In genomic region chr12:119402796-119403195, GRCm38 (mm10) we compare ENCODE assay signal across 19 mouse cellular contexts.
A peak's percentile ranks its signal among the peaks of the same experiment; 100 is the strongest.
DNase-seq lines count a peak whose midpoint lies in the region; ATAC-seq and TF ChIP-seq lines count a peak whose summit lies in the region.
"Had no signal": no experiment of that assay in that cellular context is flagged by ENCODE, and none has a peak within 500 bp of the region (broad histone marks: within the 10 kb centered on the region; RNA-seq: fewer than 3 reads in every experiment).

No protein-coding gene starts in this region.

- no peak for TF ChIP-seq CTCF in kidney, postnatal 0 days (IDR thresholded peaks at IDR 0.05; ENCODE audit: low read depth)

- H3K4me3 ChIP-seq in kidney, postnatal 0 days (replicated peaks; ENCODE audit: low read depth, low read length): no peak overlapping the region
- H3K4me3 ChIP-seq in heart, embryonic 11.5 days (ENCODE audit: low read depth, low read length): no peak overlapping the region
- H3K4me3 ChIP-seq: forebrain, embryonic 10.5 days; heart, adult 2 months; heart, embryonic 12.5 days; hindbrain, embryonic 10.5 days had no signal

- no peak overlapping the region for H3K27ac ChIP-seq in kidney, postnatal 0 days
- no peak overlapping the region for H3K27ac ChIP-seq in heart, embryonic 11.5 days (ENCODE audit: low read depth, low read length)
- H3K27ac ChIP-seq: forebrain, embryonic 10.5 days; heart, adult 2 months; hindbrain, embryonic 10.5 days; hindbrain, embryonic 14.5 days had no signal

- H3K9ac ChIP-seq in kidney, postnatal 0 days (ENCODE audit: low read depth, low read length): no peak overlapping the region
- H3K9ac ChIP-seq in heart, embryonic 11.5 days (ENCODE audit: low read depth, low read length): no peak overlapping the region
- H3K9ac ChIP-seq: heart, embryonic 12.5 days; hindbrain, embryonic 14.5 days had no signal

- no peak overlapping the region for H3K4me2 ChIP-seq in kidney, postnatal 0 days (ENCODE audit: low read length)
- H3K4me2 ChIP-seq in heart, embryonic 11.5 days: no peak overlapping the region
- H3K4me2 ChIP-seq: heart, embryonic 12.5 days; hindbrain, embryonic 14.5 days had no signal

- H3K36me3 ChIP-seq in kidney, postnatal 0 days (ENCODE audit: insufficient read depth, low read length): no peaks in the 10 kb centered on the region
- no peaks in the 10 kb centered on the region for H3K36me3 ChIP-seq in heart, embryonic 11.5 days (ENCODE audit: control insufficient read depth, insufficient read depth, low read length)
- H3K36me3 ChIP-seq: forebrain, embryonic 10.5 days; heart, embryonic 12.5 days; hindbrain, embryonic 10.5 days had no signal

- ATAC-seq in kidney, postnatal 0 days (replicated peaks; ENCODE audit: low FRiP score, low read depth): no peak
- no peak for ATAC-seq in heart, embryonic 11.5 days (replicated peaks; ENCODE audit: insufficient number of reproducible peaks, low FRiP score, low TSS enrichment)
- ATAC-seq: forebrain, embryonic 14.5 days had no signal

- peak; percentile 75 for DNase-seq in kidney, postnatal 0 days (ENCODE audit: low spot score)
- no peak for DNase-seq in kidney, postnatal 10 days
- DNase-seq in lung, postnatal 10 days: peak; percentile 1
- no peak for DNase-seq in lung, postnatal 4 days
- peak; percentile 49 for DNase-seq in fibroblast of lung, adult 2 months (ENCODE audit: low read depth)
- peak; percentile 43 for DNase-seq in lung, postnatal 25 days (ENCODE audit: low spot score)
- no peak for DNase-seq in cerebellum, adult 8-10 months
- DNase-seq: adrenal gland, postnatal 10 days; cerebellum, adult 11 months; cerebellum, adult 9-11 months; cerebellum, postnatal 36 days; gastrocnemius, postnatal 10 days; heart, adult 2 months had no signal

- whole genome bisulfite sequencing in kidney, postnatal 0 days: 44% methylated on average over 3 of the region's 3 CpGs
- 68% methylated on average over 3 of the region's 3 CpGs for WGBS in heart, embryonic 11.5 days (ENCODE audit: insufficient replicate concordance)

- no peaks in the 10 kb centered on the region for H3K27me3 ChIP-seq in kidney, postnatal 0 days (ENCODE audit: insufficient read depth, low read length)
- H3K27me3 ChIP-seq in heart, embryonic 11.5 days (ENCODE audit: control insufficient read depth, insufficient read depth, low read length): no peaks in the 10 kb centered on the region
- H3K27me3 ChIP-seq: heart, embryonic 12.5 days had no signal

- no peaks in the 10 kb centered on the region for H3K4me1 ChIP-seq in kidney, postnatal 0 days (replicated peaks; ENCODE audit: insufficient read depth, low read length)
- no peaks in the 10 kb centered on the region for H3K4me1 ChIP-seq in heart, embryonic 11.5 days (ENCODE audit: control insufficient read depth, insufficient read depth, low read length)
- H3K4me1 ChIP-seq: forebrain, embryonic 10.5 days; heart, embryonic 12.5 days; hindbrain, embryonic 10.5 days had no signal

- no peaks in the 10 kb centered on the region for H3K9me3 ChIP-seq in kidney, postnatal 0 days (replicated peaks; ENCODE audit: low read length)
- H3K9me3 ChIP-seq in heart, embryonic 11.5 days (replicated peaks; ENCODE audit: control insufficient read depth, low read length): no peaks in the 10 kb centered on the region
- H3K9me3 ChIP-seq: forebrain, embryonic 10.5 days; heart, embryonic 12.5 days; hindbrain, embryonic 10.5 days had no signal

Comparison
In these comparisons a context has a peak if more than half of its experiments do, and no peak if none do; other contexts are left out.
1. DNase-seq: peak in kidney, postnatal 0 days (single experiment), lung, postnatal 10 days (single experiment), fibroblast of lung, adult 2 months (single experiment) and lung, postnatal 25 days (single experiment); none in kidney, postnatal 10 days (single experiment), lung, postnatal 4 days (0 of 2) and cerebellum, adult 8-10 months (single experiment).